Mouse (Mus musculus) ES-E14 (cell line): ENCODE data around the gene Akt1. TPM values are rescaled to one million over a fixed set of nuclear protein-coding genes. Genes with fewer than 3 reads are reported as not detected.

Experiments
- DNase-seq: peaks from one replicate; pipeline ENCODE4 v3.0.0-alpha.2; 2013; ENCODE audit warnings: low read depth, low spot score
- H3K27ac ChIP-seq: 2 replicates; pipeline ENCODE4 v1.5.1; 2012; ENCODE audit warnings: low read depth, mild to moderate bottlenecking, low read length, moderate library complexity, mixed read lengths; ENCODE audit not compliant: poor library complexity, insufficient read depth, severe bottlenecking
- H3K36me3 ChIP-seq: 2 replicates; pipeline ENCODE4 v1.6.1; 2012; ENCODE audit warnings: mild to moderate bottlenecking, low read length, moderate library complexity, mixed read lengths; ENCODE audit not compliant: control insufficient read depth, poor library complexity, insufficient read depth, severe bottlenecking
- H3K4me1 ChIP-seq, 2 experiments: fragments of 150-350 bp in 1 of 2; sonication (generic) in 1 of 2; 2 replicates each; pipeline ENCODE4 v1.6.1; 2012; ENCODE audit warnings: low read length in 2 of 2, mild to moderate bottlenecking in 1 of 2, mixed read lengths in 1 of 2; ENCODE audit not compliant: control insufficient read depth in 2 of 2, insufficient read depth in 2 of 2, poor library complexity in 1 of 2
- H3K4me3 ChIP-seq, 2 experiments: fragments of 150-350 bp in 1 of 2; sonication (generic) in 1 of 2; 2 replicates each; pipeline ENCODE4 v1.5.1; 2012; ENCODE audit warnings: low read length in 2 of 2, low read depth in 1 of 2, mild to moderate bottlenecking in 1 of 2, mixed read lengths in 1 of 2; ENCODE audit not compliant: insufficient read depth in 1 of 2, poor library complexity in 1 of 2, severe bottlenecking in 1 of 2
- H3K9ac ChIP-seq: 2 replicates; pipeline ENCODE4 v1.6.1; 2012; ENCODE audit warnings: low read depth, mild to moderate bottlenecking, low read length, mixed read lengths; ENCODE audit not compliant: poor library complexity, insufficient read depth, severe bottlenecking
- H3K9me3 ChIP-seq: fragments of 150-350 bp; sonication (generic); 2 replicates; pipeline ENCODE4 v1.6.1; 2012; ENCODE audit warnings: low read depth, mild to moderate bottlenecking, low read length; ENCODE audit not compliant: control insufficient read depth, insufficient read depth
- CHD2 ChIP-seq: IDR thresholded peaks from 2 replicates; pipeline ENCODE4 v1.6.1; 2014; ENCODE audit warnings: mild to moderate bottlenecking, low read depth, low read length, inconsistent platforms
- HCFC1 ChIP-seq: IDR thresholded peaks from 2 replicates; pipeline ENCODE4 v1.6.1; 2012; ENCODE audit warnings: low read length, inconsistent platforms, borderline replicate concordance; ENCODE audit not compliant: insufficient read depth
- MAFK ChIP-seq: IDR thresholded peaks from 2 replicates; pipeline ENCODE4 v1.6.1; 2014; ENCODE audit warnings: mild to moderate bottlenecking, low read depth, low read length, inconsistent platforms; ENCODE audit not compliant: insufficient read depth
- ZC3H11A ChIP-seq: IDR thresholded peaks from 2 replicates; pipeline ENCODE4 v1.6.1; 2012; ENCODE audit warnings: low read depth, mild to moderate bottlenecking, inconsistent platforms, low read length, borderline replicate concordance
- ZNF384 ChIP-seq: IDR thresholded peaks from 2 replicates; pipeline ENCODE4 v1.6.1; 2012; ENCODE audit warnings: low read depth, low read length, inconsistent platforms
- in situ Hi-C, 2 experiments: fragments of 600-800 bp; cut with MboI; formaldehyde crosslinking; loops; one replicate each; pipeline ENCODE4 v1.15.1; 2025; ENCODE audit warnings: low sequenced_read_pairs in 2 of 2, inconsistent platforms in 1 of 2; ENCODE audit not compliant: unreplicated experiment in 2 of 2
- total RNA-seq: library from RNA; depleted of rRNA; stranded (reverse); fragments of 300-350 nt; gene quantifications from 2 replicates; pipeline ENCODE4 v1.2.3, GENCODE M21; 2012

Gene Akt1
- total RNA-seq, 1 experiment = 58.9 TPM

DNA sequence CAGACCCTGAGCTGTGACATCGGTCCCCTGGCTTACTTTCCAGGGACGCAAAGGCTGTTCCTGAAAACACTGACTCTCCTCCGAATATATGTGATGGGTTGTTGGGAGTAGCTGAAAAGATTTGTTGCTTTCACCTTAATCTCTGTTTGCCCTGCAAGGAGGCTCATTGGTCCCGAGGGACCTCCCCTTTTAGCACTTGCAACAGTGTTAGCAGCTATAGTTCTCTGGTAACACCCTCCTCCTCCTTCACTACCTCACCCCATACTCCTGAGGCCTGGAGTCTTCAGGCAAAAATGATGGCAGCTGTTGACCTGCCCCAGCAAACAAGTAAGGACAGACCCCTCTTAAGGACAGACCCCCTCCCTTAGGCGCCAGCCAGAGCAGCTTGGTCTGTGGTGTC is 44.3 kb upstream of the Akt1 start:
- TF ChIP-seq CHD2 (no peak), MAFK (no peak), ZNF384 (no peak), HCFC1 (no peak), ZC3H11A (no peak)
- Histone ChIP-seq H3K4me3 (no peak overlapping the region), H3K9me3 (no peaks in the 10 kb centered on the region), H3K36me3 (no peaks in the 10 kb centered on the region), H3K4me1 (peaks cover 0 to 7% of the 10 kb centered on the region in 2 experiments; a peak in 1 of 4 replicates), H3K27ac (no peak overlapping the region), H3K9ac (no peak overlapping the region)
- in situ Hi-C loops = no loop called here
- no peak for DNase-seq

DNA sequence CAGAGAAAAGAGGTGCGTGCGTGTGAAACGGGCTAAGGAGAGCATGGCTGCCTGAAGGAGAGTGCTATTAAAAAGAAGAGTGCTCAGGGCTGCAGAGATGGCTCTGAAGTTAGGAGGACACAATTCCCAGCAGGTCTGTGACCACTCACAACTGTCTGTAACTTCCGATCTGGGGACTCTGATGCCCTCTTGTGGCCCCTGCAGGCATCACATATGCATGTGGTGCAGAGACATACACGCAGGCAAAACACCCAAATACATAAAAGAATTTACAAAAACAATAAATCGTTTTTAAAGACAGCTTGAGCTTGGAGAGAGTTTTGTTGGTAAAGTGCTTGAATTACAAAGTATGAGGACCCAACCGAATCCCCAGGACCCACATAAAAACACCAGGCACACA is 42.5 kb upstream of the Akt1 start:
- Histone ChIP-seq H3K4me3 (no peak overlapping the region), H3K36me3 (no peaks in the 10 kb centered on the region), H3K9ac (no peak overlapping the region), H3K9me3 (no peaks in the 10 kb centered on the region), H3K4me1 (peaks cover 0 to 3% of the 10 kb centered on the region in 2 experiments; a peak in 1 of 4 replicates), H3K27ac (no peak overlapping the region)
- DNase-seq = no peak
- in situ Hi-C loops = no loop called here
- TF ChIP-seq ZC3H11A (no peak), MAFK (no peak), ZNF384 (no peak), HCFC1 (no peak)

DNA sequence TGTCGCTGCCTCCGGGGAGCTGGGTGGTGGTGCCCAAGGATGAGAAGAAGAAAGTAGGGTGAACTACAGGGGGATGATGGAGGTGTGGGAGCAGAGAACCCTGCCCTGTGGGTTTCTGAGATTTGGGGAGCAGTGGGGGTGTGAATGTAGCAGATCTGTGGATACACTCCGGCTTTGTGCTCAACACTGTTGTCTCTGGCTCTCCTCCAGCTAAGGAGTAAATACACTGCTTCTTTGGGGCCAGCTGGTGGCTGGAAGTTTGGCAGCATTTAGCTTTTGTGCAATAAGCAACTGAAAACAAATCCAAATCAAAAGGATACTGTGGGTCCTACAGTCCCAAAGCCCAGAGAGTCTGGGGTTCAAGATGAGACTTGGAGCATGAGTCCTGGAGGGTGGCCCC is 39.3 kb upstream of the Akt1 start:
- H3K4me1 ChIP-seq = no peaks in the 10 kb centered on the region; a peak in 1 of 4 replicates
- DNase-seq = no peak
- H3K36me3 ChIP-seq = no peaks in the 10 kb centered on the region
- no peak overlapping the region for H3K4me3 ChIP-seq
- no peak overlapping the region for H3K27ac ChIP-seq
- in situ Hi-C loops = no loop called here
- H3K9me3 ChIP-seq = no peaks in the 10 kb centered on the region
- H3K9ac ChIP-seq = no peak overlapping the region
- TF ChIP-seq MAFK (no peak), CHD2 (no peak), ZNF384 (no peak), ZC3H11A (no peak), HCFC1 (no peak)

DNA sequence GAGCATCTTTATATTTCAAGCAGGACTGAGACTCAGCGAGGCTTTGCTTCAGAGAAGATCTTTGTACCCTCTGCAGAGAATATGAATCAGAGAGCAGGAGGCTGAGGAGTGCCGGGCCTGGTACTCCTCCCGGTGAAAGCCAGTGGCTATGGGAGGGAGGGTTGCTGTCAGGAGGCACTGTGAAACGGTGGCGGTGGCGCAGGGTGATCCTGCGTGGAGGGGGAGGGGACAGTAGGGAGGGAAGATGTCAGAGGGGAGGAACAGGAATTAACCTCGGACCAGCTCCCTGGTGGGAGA is 32.8 kb upstream of the Akt1 start:
- in situ Hi-C loops = no loop called here
- no peaks in the 10 kb centered on the region for H3K36me3 ChIP-seq
- no peak overlapping the region for H3K9ac ChIP-seq
- H3K9me3 ChIP-seq = no peaks in the 10 kb centered on the region
- H3K4me3 ChIP-seq = no peak overlapping the region
- H3K27ac ChIP-seq = no peak overlapping the region
- peaks cover 0 to 4% of the 10 kb centered on the region in 2 experiments; a peak in 1 of 4 replicates for H3K4me1 ChIP-seq
- TF ChIP-seq ZC3H11A (no peak), CHD2 (no peak), ZNF384 (no peak), MAFK (no peak), HCFC1 (no peak)
- DNase-seq = no peak
